Mouse (Mus musculus) ES-E14 (cell line): ENCODE measurements around the gene Vmn1r16. TPM values are rescaled to one million over a fixed set of nuclear protein-coding genes. Genes with fewer than 3 reads are reported as not detected.
"Not testable (repeated sequence)": the region's sequence is repeated elsewhere in the genome, so short reads cannot be mapped to it uniquely, and the experiment has no call there.

ENCODE experiments used
- DNase-seq: peaks from one replicate; pipeline ENCODE4 v3.0.0-alpha.2; 2013; ENCODE audit warnings: low read depth, low spot score
- H3K27ac ChIP-seq: 2 replicates; pipeline ENCODE4 v1.5.1; 2012; ENCODE audit warnings: low read depth, mild to moderate bottlenecking, low read length, moderate library complexity, mixed read lengths; ENCODE audit not compliant: poor library complexity, insufficient read depth, severe bottlenecking
- H3K36me3 ChIP-seq: 2 replicates; pipeline ENCODE4 v1.6.1; 2012; ENCODE audit warnings: mild to moderate bottlenecking, low read length, moderate library complexity, mixed read lengths; ENCODE audit not compliant: control insufficient read depth, poor library complexity, insufficient read depth, severe bottlenecking
- H3K4me1 ChIP-seq, 2 experiments: fragments of 150-350 bp in 1 of 2; sonication (generic) in 1 of 2; 2 replicates each; pipeline ENCODE4 v1.6.1; 2012; ENCODE audit warnings: low read length in 2 of 2, mild to moderate bottlenecking in 1 of 2, mixed read lengths in 1 of 2; ENCODE audit not compliant: control insufficient read depth in 2 of 2, insufficient read depth in 2 of 2, poor library complexity in 1 of 2
- H3K4me3 ChIP-seq, 2 experiments: fragments of 150-350 bp in 1 of 2; sonication (generic) in 1 of 2; 2 replicates each; pipeline ENCODE4 v1.5.1; 2012; ENCODE audit warnings: low read length in 2 of 2, low read depth in 1 of 2, mild to moderate bottlenecking in 1 of 2, mixed read lengths in 1 of 2; ENCODE audit not compliant: insufficient read depth in 1 of 2, poor library complexity in 1 of 2, severe bottlenecking in 1 of 2
- H3K9ac ChIP-seq: 2 replicates; pipeline ENCODE4 v1.6.1; 2012; ENCODE audit warnings: low read depth, mild to moderate bottlenecking, low read length, mixed read lengths; ENCODE audit not compliant: poor library complexity, insufficient read depth, severe bottlenecking
- H3K9me3 ChIP-seq: fragments of 150-350 bp; sonication (generic); 2 replicates; pipeline ENCODE4 v1.6.1; 2012; ENCODE audit warnings: low read depth, mild to moderate bottlenecking, low read length; ENCODE audit not compliant: control insufficient read depth, insufficient read depth
- CHD2 ChIP-seq: IDR thresholded peaks from 2 replicates; pipeline ENCODE4 v1.6.1; 2014; ENCODE audit warnings: mild to moderate bottlenecking, low read depth, low read length, inconsistent platforms
- HCFC1 ChIP-seq: IDR thresholded peaks from 2 replicates; pipeline ENCODE4 v1.6.1; 2012; ENCODE audit warnings: low read length, inconsistent platforms, borderline replicate concordance; ENCODE audit not compliant: insufficient read depth
- MAFK ChIP-seq: IDR thresholded peaks from 2 replicates; pipeline ENCODE4 v1.6.1; 2014; ENCODE audit warnings: mild to moderate bottlenecking, low read depth, low read length, inconsistent platforms; ENCODE audit not compliant: insufficient read depth
- ZC3H11A ChIP-seq: IDR thresholded peaks from 2 replicates; pipeline ENCODE4 v1.6.1; 2012; ENCODE audit warnings: low read depth, mild to moderate bottlenecking, inconsistent platforms, low read length, borderline replicate concordance
- ZNF384 ChIP-seq: IDR thresholded peaks from 2 replicates; pipeline ENCODE4 v1.6.1; 2012; ENCODE audit warnings: low read depth, low read length, inconsistent platforms
- in situ Hi-C, 2 experiments: fragments of 600-800 bp; cut with MboI; formaldehyde crosslinking; loops; one replicate each; pipeline ENCODE4 v1.15.1; 2025; ENCODE audit warnings: low sequenced_read_pairs in 2 of 2, inconsistent platforms in 1 of 2; ENCODE audit not compliant: unreplicated experiment in 2 of 2
- total RNA-seq: library from RNA; depleted of rRNA; stranded (reverse); fragments of 300-350 nt; gene quantifications from 2 replicates; pipeline ENCODE4 v1.2.3, GENCODE M21; 2012; rRNA removed

The Vmn1r16 gene
- not detected in 2 replicates for total RNA-seq

DNA sequence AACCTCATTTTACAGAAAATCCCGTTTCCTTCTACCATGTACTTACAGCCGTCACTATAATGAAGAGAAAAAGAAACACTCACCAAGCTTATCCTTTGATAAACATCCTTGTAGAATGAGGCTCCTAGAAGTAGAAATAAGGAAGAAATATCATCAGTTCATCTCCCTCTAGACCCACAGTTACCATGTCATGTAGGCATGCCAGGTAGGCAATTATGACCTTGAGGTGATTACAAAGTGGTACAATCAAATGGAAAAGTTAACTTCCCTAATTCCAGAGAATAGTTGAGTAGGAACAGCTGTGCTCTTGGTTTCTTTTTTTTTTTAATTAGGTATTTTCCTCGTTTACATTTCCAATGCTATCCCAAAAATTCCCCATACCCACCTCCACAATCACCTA, at the start of gene Vmn1r16:
TSS of gene Vmn1r16 (minus strand) at position 101 of the 400 bp plus-strand sequence.
- no peaks in the 10 kb centered on the region for H3K4me1 ChIP-seq
- no peak within 1 kb of the TSS for H3K27ac ChIP-seq
- DNase-seq = no peak
- no peak within 1 kb of the TSS for H3K4me3 ChIP-seq
- TF ChIP-seq CHD2 (no peak), HCFC1 (no peak), ZC3H11A (no peak), ZNF384 (no peak), MAFK (no peak)
- H3K9ac ChIP-seq = no peak within 1 kb of the TSS
- in situ Hi-C loops = no loop called here
- H3K9me3 ChIP-seq = 0 out of 2 replicates have a peak, but pooled peaks cover 2% of the 10 kb centered on the region
- H3K36me3 ChIP-seq = no peaks in the 10 kb centered on the region

DNA sequence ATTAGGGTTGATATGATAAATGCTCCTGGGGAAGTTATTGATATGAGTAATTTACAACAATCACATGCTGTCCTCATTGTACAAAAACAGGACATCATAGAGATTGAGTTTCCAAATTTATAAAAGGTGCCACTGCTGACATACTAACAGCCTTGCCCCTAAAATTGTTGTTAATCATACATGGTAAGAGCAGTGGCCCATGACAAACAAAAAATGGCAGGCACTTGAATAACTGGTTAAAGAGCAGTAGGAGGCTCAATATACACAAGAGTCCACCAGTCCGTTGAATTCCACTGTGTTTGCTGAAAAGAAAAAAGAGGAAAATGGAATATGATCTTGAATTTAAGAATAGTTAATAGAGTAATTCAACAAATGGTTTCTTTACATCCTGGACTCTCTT, 38.2 kb upstream of the Vmn1r16 start:
- H3K36me3 ChIP-seq = no peaks in the 10 kb centered on the region
- H3K4me1 ChIP-seq = no peaks in the 10 kb centered on the region
- H3K9ac ChIP-seq = no peak overlapping the region
- no peaks in the 10 kb centered on the region for H3K9me3 ChIP-seq
- in situ Hi-C loops = no loop called here
- no peak for TF ChIP-seq ZC3H11A
- no peak for TF ChIP-seq CHD2
- no peak for TF ChIP-seq ZNF384
- no peak for TF ChIP-seq HCFC1
- no peak for TF ChIP-seq MAFK
- H3K4me3 ChIP-seq = no peak overlapping the region
- DNase-seq = no peak
- H3K27ac ChIP-seq = no peak overlapping the region

DNA sequence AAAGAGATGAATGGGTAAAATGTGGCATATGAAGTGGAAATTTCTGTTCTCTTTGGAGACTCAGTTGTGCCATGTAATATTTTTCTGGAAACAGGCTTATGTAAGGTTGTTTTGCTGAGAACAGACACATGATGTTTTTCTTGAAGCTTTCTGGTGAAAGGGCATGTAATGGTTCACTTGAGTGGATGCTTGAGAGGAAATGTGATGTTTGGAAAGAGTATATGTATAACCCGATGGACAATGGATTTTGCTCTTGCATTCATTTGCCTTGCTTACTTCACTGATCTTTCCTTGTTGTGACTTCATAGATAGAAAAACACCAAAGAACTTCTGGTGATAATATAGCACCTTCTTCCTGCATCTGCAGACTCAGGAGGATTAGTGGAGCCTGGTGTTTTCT, 36.6 kb upstream of the Vmn1r16 start:
- not testable (repeated sequence) for H3K27ac ChIP-seq

DNA sequence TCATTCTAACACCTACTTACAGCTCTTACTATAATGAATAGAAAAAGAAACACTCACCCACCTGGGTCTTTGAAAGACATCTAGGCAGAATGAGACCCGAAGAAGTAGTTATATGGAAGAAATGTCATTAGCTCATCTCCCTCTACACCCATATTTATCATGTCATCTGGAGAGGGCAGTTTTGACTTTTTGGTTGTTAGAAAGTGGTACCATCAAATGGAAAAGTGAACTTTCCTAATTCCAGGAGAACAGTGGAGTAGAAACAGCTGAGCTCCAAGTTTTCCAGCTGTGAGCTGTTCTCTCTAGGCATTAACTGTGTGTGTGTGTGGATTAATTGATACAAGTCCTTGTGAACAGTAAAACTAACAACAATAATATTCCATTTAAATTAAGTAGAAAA, 34.3 kb upstream of the Vmn1r16 start, which contains the start of gene Vmn1r17:
TSS of gene Vmn1r17 (minus strand) at position 101 of the 400 bp plus-strand sequence.
- no peak for DNase-seq
- Histone ChIP-seq H3K4me3 (no peak within 1 kb of the TSS), H3K36me3 (no peaks in the 10 kb centered on the region), H3K27ac (no peak within 1 kb of the TSS), H3K9me3 (no peaks in the 10 kb centered on the region), H3K9ac (no peak within 1 kb of the TSS), H3K4me1 (no peaks in the 10 kb centered on the region)
- in situ Hi-C loops = no loop called here
- TF ChIP-seq HCFC1 (no peak), ZC3H11A (no peak), ZNF384 (no peak), MAFK (no peak), CHD2 (no peak)

More for the DNA sequence above, 36.6 kb upstream of the Vmn1r16 start:
- H3K36me3 ChIP-seq, H3K4me1 ChIP-seq, in situ Hi-C loops, H3K4me3 ChIP-seq, H3K9ac ChIP-seq, H3K9me3 ChIP-seq, DNase-seq: not testable (repeated sequence)

DNA sequence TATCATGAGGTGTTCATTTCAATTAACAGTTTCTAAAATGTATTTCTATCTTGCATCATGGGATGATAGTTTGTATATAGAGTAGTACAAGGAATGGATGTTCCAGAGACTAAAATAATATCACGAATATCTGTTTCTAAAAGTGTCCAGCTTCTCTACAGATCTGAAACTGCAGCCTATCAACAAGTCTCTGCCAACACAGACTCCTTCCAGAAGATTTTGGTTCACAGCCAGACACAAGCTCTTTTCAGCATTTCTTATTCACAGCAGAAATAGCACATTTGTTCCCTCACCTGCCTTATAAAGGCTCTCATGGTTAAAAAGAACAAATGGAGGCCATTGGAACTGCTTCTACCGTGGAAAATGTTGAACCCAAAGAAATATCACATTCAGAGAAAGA, 27.6 kb upstream of the Vmn1r16 start:
- Histone ChIP-seq H3K36me3 (no peaks in the 10 kb centered on the region), H3K4me1 (no peaks in the 10 kb centered on the region), H3K27ac (no peak overlapping the region), H3K9ac (no peak overlapping the region), H3K4me3 (no peak overlapping the region), H3K9me3 (no peaks in the 10 kb centered on the region)
- TF ChIP-seq CHD2 (no peak), ZC3H11A (no peak), ZNF384 (no peak), MAFK (no peak), HCFC1 (no peak)
- DNase-seq = no peak
- in situ Hi-C loops = no loop called here
